Mouse (Mus musculus) ZHBTc4 (cell line): Measurements from ENCODE around the gene Gm20388.

Experiments
- DNase-seq: peaks from one replicate; pipeline ENCODE4 v3.0.0-alpha.2; 2011; ENCODE audit warnings: low read depth, low spot score

The Gm20388 gene

DNA sequence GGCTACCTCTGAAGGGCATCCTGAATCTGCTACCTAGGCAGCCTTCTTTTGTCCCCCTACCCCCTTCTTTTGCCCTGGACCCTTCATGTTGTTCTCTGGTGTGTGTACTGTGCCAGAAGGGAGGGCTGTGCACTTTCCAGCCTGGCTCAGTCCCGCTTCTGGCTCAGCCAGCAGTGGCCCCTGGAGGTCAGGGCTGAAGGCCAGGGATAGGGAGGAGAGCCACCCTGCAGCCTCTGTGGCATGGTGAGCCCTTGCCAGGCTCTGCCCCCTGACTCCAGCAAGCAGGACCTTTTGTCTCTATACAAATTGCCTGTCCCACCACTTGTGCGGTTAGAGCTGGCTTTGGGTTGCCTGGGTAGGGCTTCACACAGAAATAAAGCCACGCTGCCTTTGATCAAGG lies 403.0 kb downstream of the Gm20388 start:
- no peak for DNase-seq

DNA sequence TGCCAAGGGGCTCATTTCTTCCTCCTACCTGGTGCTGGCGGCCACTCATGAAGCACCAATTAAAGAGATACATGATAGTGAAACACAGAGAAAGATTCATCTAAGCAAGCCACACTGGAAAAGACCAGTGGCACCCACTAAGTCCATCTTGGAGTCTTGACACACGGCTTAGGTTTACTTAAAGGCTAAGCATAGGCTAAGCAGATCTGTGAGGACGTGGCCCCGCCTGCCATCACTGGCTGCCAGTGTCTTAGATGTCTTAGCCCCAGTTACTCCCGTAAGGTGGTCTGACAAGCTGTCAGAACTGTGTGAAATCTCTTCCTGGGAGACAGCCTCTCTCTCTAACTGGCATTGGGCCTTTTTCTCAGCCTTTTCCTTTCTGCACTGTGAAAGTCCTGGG lies 404.3 kb downstream of the Gm20388 start:
- no peak for DNase-seq

GRCm38 (mm10) chr8:120315644-120316043 lies 405.0 kb downstream of the Gm20388 start:
- peak; percentile 61 for DNase-seq

DNA sequence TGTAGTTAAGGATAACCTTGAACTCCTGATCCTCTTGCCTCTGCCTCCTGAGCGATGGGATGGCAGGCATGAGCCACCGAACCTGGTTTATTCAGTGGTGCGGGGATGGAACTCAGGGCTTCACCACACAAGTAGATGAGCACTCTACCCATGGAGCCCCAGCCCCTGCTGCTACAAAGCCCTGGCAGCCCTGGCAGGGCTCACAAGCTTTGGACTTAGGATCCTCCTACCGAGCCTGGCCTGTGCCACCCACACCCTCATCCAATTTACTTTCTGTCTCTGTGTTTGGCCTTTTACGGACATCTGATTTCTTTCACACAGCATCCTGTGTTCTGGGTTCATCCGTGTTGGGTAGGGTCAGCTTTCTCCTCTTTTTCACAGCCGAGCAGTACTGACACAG lies 406.1 kb downstream of the Gm20388 start:
- no peak for DNase-seq

GRCm38 (mm10) chr8:120317118-120317824 lies 406.6 kb downstream of the Gm20388 start:
- no peak for DNase-seq

DNA sequence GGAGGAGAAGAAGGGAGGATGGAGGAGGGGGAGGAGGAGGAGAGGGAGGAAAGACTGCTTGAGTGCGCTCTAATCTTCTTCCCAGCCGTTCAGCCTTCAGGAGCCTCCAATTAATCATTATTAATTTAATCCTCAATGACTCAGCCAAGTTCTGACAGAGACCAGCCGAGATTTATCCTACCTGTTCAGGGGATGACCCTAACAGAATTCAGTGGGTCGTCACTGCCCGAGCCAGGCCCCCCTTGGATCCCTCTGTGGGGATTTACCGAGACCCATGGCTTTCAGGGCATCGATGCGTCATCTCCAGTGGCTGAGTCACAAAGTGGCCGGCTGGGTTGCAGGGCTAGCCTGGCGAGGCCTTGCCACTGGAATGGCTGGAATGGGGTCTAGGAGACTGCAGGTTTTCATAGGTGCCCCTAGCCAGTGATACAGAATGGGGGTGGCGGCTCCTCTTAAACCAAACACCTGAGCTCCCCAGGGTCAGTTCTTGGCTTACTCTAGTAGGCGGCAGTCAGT lies 407.9 kb downstream of the Gm20388 start:
- DNase-seq, result no peak

DNA sequence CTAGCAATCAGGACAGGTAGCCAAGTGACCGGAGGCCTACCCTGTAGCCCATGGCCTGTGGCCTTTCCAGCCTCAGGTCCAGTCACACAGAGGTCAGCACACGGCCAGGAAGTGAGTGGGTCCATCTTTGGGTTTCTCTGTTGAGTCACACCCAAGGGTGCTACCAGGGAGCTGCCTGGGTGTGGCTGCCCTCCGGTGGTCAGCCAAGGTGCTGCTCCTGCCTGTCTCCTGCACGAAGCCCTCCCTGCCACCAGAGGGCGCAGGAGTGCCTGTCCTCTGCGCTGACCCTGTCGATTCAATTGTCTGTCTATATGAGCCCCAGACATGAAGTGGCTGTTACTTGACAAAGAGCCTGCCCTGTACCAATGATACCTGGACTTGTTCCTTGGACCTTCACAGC lies 408.8 kb downstream of the Gm20388 start:
- peak; percentile 91 for DNase-seq

DNA sequence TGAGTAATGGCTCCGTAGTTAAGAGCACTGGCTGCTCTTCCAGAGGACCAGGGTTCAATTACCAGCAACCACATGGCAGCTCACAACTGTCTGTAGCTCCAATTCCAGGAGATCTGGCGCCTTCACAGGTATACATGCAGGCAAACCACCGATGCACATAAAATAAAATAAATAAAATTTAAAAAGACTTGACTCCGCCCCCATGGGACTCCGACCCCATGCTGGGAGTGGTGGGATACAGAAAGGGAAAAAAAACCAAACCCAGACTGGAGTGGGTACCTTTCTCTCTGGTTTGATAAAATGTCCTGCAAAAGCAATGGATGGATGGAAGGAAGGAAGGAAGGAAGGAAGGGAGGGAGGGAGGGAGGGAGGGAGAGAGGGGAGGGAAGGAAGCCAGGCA lies 409.5 kb downstream of the Gm20388 start:
- DNase-seq, result no peak

DNA sequence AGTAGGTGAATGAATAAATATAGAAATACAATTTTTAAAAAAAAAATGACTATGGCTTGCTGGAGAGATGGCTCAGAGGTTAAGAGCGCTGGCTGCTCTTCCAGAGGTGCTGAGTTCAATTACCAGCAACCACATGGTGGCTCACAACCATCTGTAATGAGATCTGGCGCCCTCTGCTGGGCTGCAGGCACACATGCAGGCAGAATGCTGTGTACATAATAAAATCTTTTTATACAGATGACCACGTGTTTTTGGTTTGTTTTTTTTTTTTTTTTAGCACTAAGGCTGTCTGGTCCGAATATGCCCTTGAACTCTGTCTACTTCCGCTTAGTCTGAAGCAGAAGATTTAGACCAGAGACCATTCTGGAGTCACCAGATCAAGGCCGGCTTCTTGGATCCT lies 411.1 kb downstream of the Gm20388 start:
- peak; percentile 81 for DNase-seq

GRCm38 (mm10) chr8:120322956-120323448 lies 412.4 kb downstream of the Gm20388 start:
- peak; percentile 36 for DNase-seq

DNA sequence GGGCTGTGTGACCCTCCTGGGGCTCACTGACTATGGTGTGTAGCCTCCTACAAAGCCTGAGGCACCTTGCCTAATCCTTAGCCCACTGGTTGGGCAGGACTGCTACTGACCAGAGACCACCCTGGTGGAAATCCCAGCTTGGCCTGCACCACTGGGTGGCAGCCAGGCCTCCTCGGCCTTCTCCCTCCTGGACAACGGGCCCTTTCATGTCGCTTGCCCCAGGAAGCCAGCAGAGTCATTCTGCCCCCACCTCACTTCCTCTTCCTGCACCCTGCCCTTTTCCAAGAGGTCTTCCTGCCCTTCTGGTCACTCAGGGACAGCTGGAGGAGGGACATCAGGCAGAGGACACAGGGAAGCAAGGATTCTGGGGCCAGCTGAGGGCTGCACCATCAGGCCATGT lies 413.9 kb downstream of the Gm20388 start:
- no peak for DNase-seq

GRCm38 (mm10) chr8:120325172-120325767 lies 414.6 kb downstream of the Gm20388 start:
- DNase-seq, result no peak

- peak; percentile 81 for DNase-seq
These were observed 416.5 kb downstream of the Gm20388 start for GRCm38 (mm10) chr8:120327131-120327554.

GRCm38 (mm10) chr8:120328361-120329022 lies 417.9 kb downstream of the Gm20388 start:
- peak; percentile 56 for DNase-seq

DNA sequence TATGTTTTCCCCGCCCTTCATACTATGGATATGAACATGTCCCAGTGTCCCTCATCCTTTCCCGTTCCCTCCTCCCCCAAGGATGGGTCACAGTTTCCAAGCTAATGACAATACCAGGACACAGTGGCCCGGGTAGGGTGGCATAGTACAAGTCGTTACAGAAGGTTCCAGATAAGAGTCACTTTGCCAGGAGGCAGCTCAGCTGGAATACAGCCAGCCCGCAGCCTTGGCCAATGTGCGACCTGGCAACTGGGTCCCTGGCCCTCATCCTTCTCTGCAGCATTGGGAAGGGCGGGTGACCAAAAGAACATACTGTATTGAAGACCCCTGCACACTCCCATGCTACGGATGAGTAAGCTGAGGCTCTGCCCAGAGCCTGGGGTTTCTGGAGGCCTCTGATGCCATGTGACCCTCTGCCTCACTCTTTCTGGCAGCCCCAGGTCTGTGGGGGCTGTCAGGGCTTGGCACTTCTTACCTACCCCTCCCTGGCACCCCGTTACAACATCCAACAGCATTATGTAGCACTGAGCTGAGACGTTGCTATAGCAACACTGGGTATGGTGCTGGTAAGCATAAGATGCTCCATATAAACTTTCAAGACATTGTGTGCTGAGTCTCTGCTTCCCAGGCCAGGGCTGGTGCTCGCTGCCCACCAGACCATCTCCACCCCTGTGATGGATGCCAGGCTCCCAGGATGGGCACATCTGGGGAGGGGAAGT lies 418.5 kb downstream of the Gm20388 start:
- DNase-seq, result no peak

DNA sequence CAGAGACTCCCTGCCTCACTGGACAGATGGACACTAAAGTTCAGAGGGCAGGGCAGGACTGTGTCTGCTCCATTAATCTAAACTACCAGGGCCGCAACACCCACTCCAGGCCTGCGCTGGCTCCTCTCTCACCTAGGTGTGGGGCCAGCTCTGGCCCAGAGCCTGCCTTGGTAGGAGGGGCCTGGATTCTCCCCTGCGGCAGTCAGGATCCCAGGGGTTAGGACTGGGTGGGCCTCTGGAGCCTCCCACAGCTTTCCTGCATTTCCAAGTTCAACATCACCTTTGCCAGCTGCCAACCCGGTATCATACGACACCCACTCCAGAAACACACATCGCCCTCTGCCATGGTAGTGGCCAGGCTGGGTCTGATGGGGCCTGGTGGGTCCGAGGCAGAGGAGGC lies 420.4 kb downstream of the Gm20388 start:
- DNase-seq, result peak; percentile 44

- peak; percentile 86 for DNase-seq
These were observed 422.0 kb downstream of the Gm20388 start for GRCm38 (mm10) chr8:120332379-120333229.

DNA sequence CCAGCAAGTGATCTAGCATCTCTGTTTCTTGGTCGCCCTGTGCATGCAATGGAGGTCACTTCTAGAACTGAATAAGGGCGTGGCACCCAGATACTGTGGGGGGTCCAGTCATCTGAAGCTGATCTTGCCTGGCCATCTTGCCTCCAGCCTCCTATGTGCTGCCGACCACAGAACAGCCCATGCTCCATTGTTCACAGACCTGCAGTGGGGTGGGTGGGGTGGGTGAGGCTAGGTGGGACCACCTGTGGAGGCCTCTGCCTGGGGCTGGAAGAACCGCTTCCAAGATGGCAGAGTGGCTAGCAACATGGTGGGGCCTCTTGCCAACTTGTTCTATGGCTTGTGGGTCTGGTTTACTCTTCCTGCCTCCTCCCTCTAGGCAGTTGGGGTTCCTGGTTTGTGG lies 423.0 kb downstream of the Gm20388 start:
- peak; percentile 88 for DNase-seq

- DNase-seq, result peak; percentile 95
These were observed 423.6 kb downstream of the Gm20388 start for GRCm38 (mm10) chr8:120334261-120334660.

- peak; percentile 98 for DNase-seq
These were observed 424.2 kb downstream of the Gm20388 start for GRCm38 (mm10) chr8:120334878-120335261.
